Mouse (Mus musculus) CH12.LX (cell line): ENCODE data around the gene Nup188. TPM values are rescaled to one million over a fixed set of nuclear protein-coding genes. Genes with fewer than 3 reads are reported as not detected.

Source experiments
- DNase-seq: peaks from one replicate; pipeline ENCODE4 v3.0.0-alpha.2; 2013; ENCODE audit errors: extremely low read depth
- H3K27ac ChIP-seq: 2 replicates; pipeline ENCODE4 v1.5.1; 2012; ENCODE audit warnings: low read depth, mild to moderate bottlenecking, control low read depth, moderate library complexity; ENCODE audit not compliant: insufficient read depth
- H3K27me3 ChIP-seq: replicated peaks from 2 replicates; pipeline ENCODE3; 2012; ENCODE audit warnings: inconsistent platforms
- H3K36me3 ChIP-seq, 2 experiments: replicated peaks in 1 of 2; 2 replicates each; pipeline versions ENCODE3 to v1.6.1; 2012; ENCODE audit warnings: inconsistent platforms in 1 of 2, low read length in 1 of 2, mild to moderate bottlenecking in 1 of 2, mixed read lengths in 1 of 2, moderate library complexity in 1 of 2; ENCODE audit not compliant: control insufficient read depth in 1 of 2, insufficient read depth in 1 of 2
- H3K4me1 ChIP-seq, 2 experiments: 2 replicates each; pipeline ENCODE4 v1.6.1; 2012; ENCODE audit warnings: inconsistent platforms in 1 of 2, moderate library complexity in 1 of 2; ENCODE audit not compliant: insufficient read depth in 2 of 2, control insufficient read depth in 1 of 2
- H3K4me2 ChIP-seq: 2 replicates; pipeline ENCODE4 v1.6.1; 2012; ENCODE audit warnings: low read depth, mild to moderate bottlenecking, control low read depth; ENCODE audit not compliant: poor library complexity, insufficient read depth, severe bottlenecking
- H3K4me3 ChIP-seq, 3 experiments: fragments of 150-350 bp in 1 of 3; sonication (generic) in 1 of 3; replicated peaks in 1 of 3; 2 replicates each; pipeline versions ENCODE3 to v1.5.1; 2011 to 2012; ENCODE audit warnings: low read depth in 2 of 3, low read length in 2 of 3, mild to moderate bottlenecking in 2 of 3, moderate library complexity in 2 of 3, control low read depth in 1 of 3, improper control_type of control experiment in 1 of 3, inconsistent platforms in 1 of 3, mixed read lengths in 1 of 3; ENCODE audit not compliant: poor library complexity in 1 of 3
- H3K79me2 ChIP-seq: replicated peaks from 2 replicates; pipeline ENCODE4 v1.6.1; 2012; ENCODE audit warnings: mild to moderate bottlenecking, moderate library complexity; ENCODE audit not compliant: control insufficient read depth, poor library complexity, insufficient read depth, severe bottlenecking; ENCODE audit errors: extremely low read depth
- H3K9ac ChIP-seq: 2 replicates; pipeline ENCODE4 v1.6.1; 2012; ENCODE audit warnings: low read depth, mild to moderate bottlenecking, control low read depth, moderate library complexity; ENCODE audit not compliant: insufficient read depth
- H3K9me3 ChIP-seq: replicated peaks from 2 replicates; pipeline ENCODE3; 2012; ENCODE audit warnings: low read length, inconsistent platforms, mixed read lengths
- BHLHE40 ChIP-seq: IDR thresholded peaks from 2 replicates; pipeline ENCODE4 v1.6.1; 2011; ENCODE audit warnings: mild to moderate bottlenecking, low read depth, low read length, improper control_type of control experiment
- CHD1 ChIP-seq: IDR thresholded peaks from 2 replicates; pipeline ENCODE4 v1.6.1; 2012; ENCODE audit warnings: low read depth, low read length, improper control_type of control experiment, inconsistent platforms
- CHD2 ChIP-seq: IDR thresholded peaks from 2 replicates; pipeline ENCODE4 v1.6.1; 2011; ENCODE audit warnings: low read length, improper control_type of control experiment
- GABPA ChIP-seq: IDR thresholded peaks from 2 replicates; pipeline ENCODE4 v1.6.1; 2012; ENCODE audit warnings: low read depth, low read length, improper control_type of control experiment, inconsistent platforms; ENCODE audit not compliant: insufficient replicate concordance
- IRF4 ChIP-seq: IDR thresholded peaks from 2 replicates; pipeline ENCODE4 v1.6.1; 2014; ENCODE audit warnings: low read depth, mild to moderate bottlenecking, inconsistent platforms, low read length, improper control_type of control experiment
- KAT2A ChIP-seq: IDR thresholded peaks from 2 replicates; pipeline ENCODE4 v1.6.1; 2012; ENCODE audit warnings: low read length, improper control_type of control experiment, inconsistent platforms; ENCODE audit not compliant: insufficient replicate concordance
- MAX ChIP-seq: IDR thresholded peaks from 2 replicates; pipeline ENCODE4 v1.6.1; 2011; ENCODE audit warnings: low read length, improper control_type of control experiment
- MYC ChIP-seq: IDR thresholded peaks from 2 replicates; pipeline ENCODE4 v1.6.1; 2011; ENCODE audit warnings: low read depth, mild to moderate bottlenecking, improper control_type of control experiment, low read length
- NELFE ChIP-seq: IDR thresholded peaks from 2 replicates; pipeline ENCODE4 v1.6.1; 2011; ENCODE audit warnings: low read depth, low read length, improper control_type of control experiment
- POLR2A ChIP-seq: IDR thresholded peaks from 2 replicates; pipeline ENCODE4 v1.6.1; 2011; ENCODE audit warnings: low read depth, mild to moderate bottlenecking, improper control_type of control experiment, low read length
- POLR2AphosphoS2 ChIP-seq: IDR thresholded peaks from 2 replicates; pipeline ENCODE4 v1.6.1; 2011; ENCODE audit warnings: low read depth, low read length, improper control_type of control experiment
- RAD21 ChIP-seq: IDR thresholded peaks from 2 replicates; pipeline ENCODE4 v1.6.1; 2011; ENCODE audit warnings: low read depth, mild to moderate bottlenecking, low read length, improper control_type of control experiment, moderate library complexity
- RCOR1 ChIP-seq: conservative IDR thresholded peaks from 2 replicates; pipeline ENCODE4 v1.6.1; 2012; ENCODE audit warnings: low read depth, mild to moderate bottlenecking, inconsistent platforms, low read length, improper control_type of control experiment
- SIN3A ChIP-seq: IDR thresholded peaks from 2 replicates; pipeline ENCODE4 v1.6.1; 2012; ENCODE audit warnings: low read length, improper control_type of control experiment, inconsistent platforms
- SMC3 ChIP-seq: IDR thresholded peaks from 2 replicates; pipeline ENCODE4 v1.6.1; 2011; ENCODE audit warnings: low read depth, low read length, improper control_type of control experiment
- TBP ChIP-seq: conservative IDR thresholded peaks from 2 replicates; pipeline ENCODE4 v1.6.1; 2011; ENCODE audit warnings: low read depth, low read length, improper control_type of control experiment
- TCF12 ChIP-seq: IDR thresholded peaks from 2 replicates; pipeline ENCODE4 v1.6.1; 2014; ENCODE audit warnings: low read depth, mild to moderate bottlenecking, inconsistent platforms, low read length, improper control_type of control experiment
- USF2 ChIP-seq: conservative IDR thresholded peaks from 2 replicates; pipeline ENCODE4 v1.6.1; 2011; ENCODE audit warnings: low read depth, low read length, improper control_type of control experiment
- ZC3H11A ChIP-seq: IDR thresholded peaks from 2 replicates; pipeline ENCODE4 v1.6.1; 2012; ENCODE audit warnings: low read depth, mild to moderate bottlenecking, inconsistent platforms, low read length, improper control_type of control experiment
- ZMIZ1 ChIP-seq: IDR thresholded peaks from 2 replicates; pipeline ENCODE4 v1.6.1; 2012; ENCODE audit warnings: low read depth, mild to moderate bottlenecking, inconsistent platforms, low read length, improper control_type of control experiment
- ZNF384 ChIP-seq: IDR thresholded peaks from 2 replicates; pipeline ENCODE4 v1.6.1; 2012; ENCODE audit warnings: low read depth, low read length, improper control_type of control experiment, inconsistent platforms
- dilution Hi-C: fragments of 300-500 bp; cut with MboI; formaldehyde crosslinking; loops from 2 replicates; pipeline ENCODE4 v1.14.3; 2020; ENCODE audit warnings: low sequenced_read_pairs; ENCODE audit not compliant: extremely low pct_unique_long_range_greater_than_20kb, extremely low pct_ligation_motif_present
- in situ Hi-C: fragments of 300-500 bp; cut with MboI; formaldehyde crosslinking; loops from 3 replicates; pipeline ENCODE4 v1.14.3; 2019; ENCODE audit warnings: low sequenced_read_pairs, low pct_ligation_motif_present, low pct_unique_long_range_greater_than_20kb, mixed read lengths
- polyA plus RNA-seq: library from polyadenylated mRNA; unstranded; fragments of >175 nt; gene quantifications from 2 replicates; pipeline ENCODE4 v1.2.1, GENCODE M21; 2012; ENCODE audit warnings: low read depth; ENCODE audit not compliant: insufficient read length
- total RNA-seq, 2 experiments: library from RNA; depleted of rRNA; stranded (reverse); fragments of 300-350 nt in 1 of 2; fragments of >200 nt in 1 of 2; gene quantifications; 2 replicates each; pipeline ENCODE4 v1.2.3; 2012 to 2014

Gene Nup188
- total and polyA plus RNA-seq, 3 experiments: 19.7 to 58.8 (median 47.6) TPM

GRCm38 (mm10) chr2:30371544-30371943 lies 85.3 kb downstream of the Nup188 start:
- Histone ChIP-seq H3K36me3 (peaks cover 43 to 87% of the 10 kb centered on the region in 2 experiments), H3K27ac (no peak overlapping the region), H3K4me1 (no peaks in the 10 kb centered on the region), H3K27me3 (no peaks in the 10 kb centered on the region), H3K79me2 (no peaks in the 10 kb centered on the region), H3K4me2 (no peak overlapping the region), H3K9me3 (no peaks in the 10 kb centered on the region), H3K9ac (no peak overlapping the region), H3K4me3 (no peak overlapping the region)
- dilution Hi-C loops (no loop called here), in situ Hi-C loops (no loop called here)
- TF ChIP-seq TCF12: no peak
- TF ChIP-seq POLR2A: no peak
- TF ChIP-seq KAT2A: no peak
- no peak for TF ChIP-seq CHD2
- no peak for TF ChIP-seq RAD21
- TF ChIP-seq USF2: no peak
- no peak for DNase-seq

- H3K4me2 ChIP-seq: no peak overlapping the region
- peaks cover 50 to 89% of the 10 kb centered on the region in 2 experiments for H3K36me3 ChIP-seq
- DNase-seq: no peak
- no peaks in the 10 kb centered on the region for H3K27me3 ChIP-seq
- no peak overlapping the region for H3K27ac ChIP-seq
- TF ChIP-seq IRF4 (no peak), ZMIZ1 (no peak), MYC (no peak), BHLHE40 (no peak), GABPA (no peak), NELFE (no peak), TBP (no peak), CHD1 (no peak), SMC3 (no peak), ZNF384 (no peak), USF2 (no peak), SIN3A (no peak), POLR2AphosphoS2 (no peak), RAD21 (no peak), TCF12 (no peak), ZC3H11A (no peak), MAX (no peak), RCOR1 (no peak)
- in situ Hi-C loops (no loop called here), dilution Hi-C loops (no loop called here)
- H3K4me1 ChIP-seq: no peaks in the 10 kb centered on the region
- no peak overlapping the region for H3K4me3 ChIP-seq
- no peaks in the 10 kb centered on the region for H3K9me3 ChIP-seq
- H3K79me2 ChIP-seq: no peaks in the 10 kb centered on the region
- no peak overlapping the region for H3K9ac ChIP-seq
Observed at GRCm38 (mm10) chr2:30372726-30373125, 86.5 kb downstream of the Nup188 start.
